Mouse (Mus musculus) liver, embryonic 14.5 days (tissue): ENCODE measurements around the gene Araf. TPM values are rescaled to one million over a fixed set of nuclear protein-coding genes. Genes with fewer than 3 reads are reported as not detected.

ENCODE experiments used
- ATAC-seq: fragments of 200-750 bp; cut with Nextera tagmentation; 2 replicates; pipeline ENCODE4 v1.8.0; 2017; ENCODE audit warnings: moderate number of reproducible peaks, mild to moderate bottlenecking, moderate library complexity; ENCODE audit not compliant: insufficient read depth
- DNase-seq, 3 experiments: peaks; one replicate each; pipeline ENCODE4 v3.0.0-alpha.2; 2012 to 2013; ENCODE audit warnings: low read depth in 3 of 3, low spot score in 3 of 3
- H3K27ac ChIP-seq: fragments of 300-500 bp; sonication (generic); 2 replicates; pipeline ENCODE4 v1.5.1; 2014; ENCODE audit warnings: moderate library complexity, mild to moderate bottlenecking, control low read depth, inconsistent platforms
- H3K27me3 ChIP-seq: fragments of 300-500 bp; sonication (generic); 2 replicates; pipeline ENCODE4 v1.6.1; 2014; ENCODE audit warnings: mild to moderate bottlenecking, low read length, moderate library complexity; ENCODE audit not compliant: control insufficient read depth, insufficient read depth
- H3K36me3 ChIP-seq: fragments of 300-500 bp; sonication (generic); replicated peaks from 2 replicates; pipeline ENCODE4 v1.6.1; 2014; ENCODE audit warnings: low read depth; ENCODE audit not compliant: control insufficient read depth, insufficient read depth
- H3K4me1 ChIP-seq, 2 experiments: fragments of 200-500 bp in 1 of 2; fragments of 300-500 bp in 1 of 2; sonication (generic) in 1 of 2; replicated peaks; 2 replicates each; pipeline ENCODE4 v1.6.1; 2012 to 2014; ENCODE audit warnings: antibody characterized with exemption in 1 of 2, inconsistent platforms in 1 of 2, low read length in 1 of 2; ENCODE audit not compliant: control insufficient read depth in 2 of 2, insufficient read depth in 2 of 2
- H3K4me2 ChIP-seq: fragments of 300-500 bp; sonication (generic); 2 replicates; pipeline ENCODE4 v1.6.1; 2014; ENCODE audit warnings: low read depth, mild to moderate bottlenecking, control low read depth, moderate library complexity
- H3K4me3 ChIP-seq, 2 experiments: fragments of 200-500 bp in 1 of 2; fragments of 300-500 bp in 1 of 2; sonication (generic) in 1 of 2; 2 replicates each; pipeline ENCODE4 v1.5.1; 2012 to 2014; ENCODE audit warnings: low read depth in 2 of 2, low read length in 2 of 2, mild to moderate bottlenecking in 2 of 2, control low read depth in 1 of 2, inconsistent platforms in 1 of 2, moderate library complexity in 1 of 2; ENCODE audit not compliant: insufficient read depth in 1 of 2
- H3K9ac ChIP-seq: fragments of 300-500 bp; sonication (generic); replicated peaks from 2 replicates; pipeline ENCODE4 v1.6.1; 2014; ENCODE audit warnings: mild to moderate bottlenecking, control low read depth, moderate library complexity
- H3K9me3 ChIP-seq: fragments of 300-500 bp; sonication (generic); 2 replicates; pipeline ENCODE4 v1.6.1; 2016; ENCODE audit warnings: low read length, mixed read lengths; ENCODE audit not compliant: control insufficient read depth
- CTCF ChIP-seq: IDR thresholded peaks from 2 replicates; pipeline ENCODE4 v1.5.1; 2016; ENCODE audit warnings: antibody characterized with exemption, low read depth, control low read depth
- EP300 ChIP-seq: IDR thresholded peaks from 2 replicates; pipeline ENCODE4 v1.6.1; 2016; ENCODE audit warnings: antibody characterized with exemption, low read depth
- WGBS: fragments of 180-500 bp; shearing (Covaris S2); extraction: QIAGEN DNeasy Blood & Tissue Kit; methylation state at CpG from one replicate; pipeline ENCODE4 v1.1.7; 2014; ENCODE audit not compliant: insufficient replicate concordance; 5-methylcytosine and 5-hydroxymethylcytosine counted together
- polyA plus RNA-seq, 2 experiments: library from polyadenylated mRNA; depleted of rRNA in 1 of 2; stranded (reverse) in 1 of 2; unstranded in 1 of 2; fragments of >200 nt; fragmentation: Nextera tagmentation in 1 of 2; extraction: Ambion mirVana in 1 of 2; gene quantifications; 2 replicates each; pipeline versions ENCODE4 v1.2.1 to v1.2.3; 2012 to 2014

Araf gene
- polyA plus RNA-seq, 2 experiments: 33.3 to 38.3 TPM

GRCm38 (mm10) chrX:20775271-20776016, 22.2 kb upstream of the Araf start:
- no peaks in the 10 kb centered on the region for H3K27me3 ChIP-seq
- no peaks in the 10 kb centered on the region for H3K9me3 ChIP-seq
- no peak overlapping the region for H3K27ac ChIP-seq
- no peak overlapping the region for H3K4me2 ChIP-seq
- WGBS: 49% methylated on average over 19 of the region's 19 CpGs
- H3K4me3 ChIP-seq: 0 out of 4 replicates have a peak overlapping the region, but pooled peaks of 1 of the 2 experiments have one; percentile 1
- H3K4me1 ChIP-seq: no peaks in the 10 kb centered on the region
- DNase-seq: no peak
- TF ChIP-seq CTCF: no peak
- TF ChIP-seq EP300: no peak
- no peak overlapping the region for H3K9ac ChIP-seq
- no peak for ATAC-seq
- H3K36me3 ChIP-seq: no peaks in the 10 kb centered on the region

- Histone ChIP-seq H3K9ac (no peak overlapping the region), H3K4me2 (no peak overlapping the region), H3K27ac (no peak overlapping the region), H3K9me3 (no peaks in the 10 kb centered on the region), H3K27me3 (no peaks in the 10 kb centered on the region), H3K4me1 (no peaks in the 10 kb centered on the region), H3K36me3 (no peaks in the 10 kb centered on the region), H3K4me3 (no peak overlapping the region)
- TF ChIP-seq EP300 (no peak), CTCF (no peak)
- DNase-seq: no peak
- ATAC-seq: no peak
These were observed 20.0 kb upstream of the Araf start for GRCm38 (mm10) chrX:20777619-20778018.

GRCm38 (mm10) chrX:20787309-20787708, 10.3 kb upstream of the Araf start:
- H3K27ac ChIP-seq: peak overlapping the region; percentile 44
- DNase-seq: peak; percentile 45 to 71 (median 50)
- H3K4me3 ChIP-seq: no peak overlapping the region
- H3K9me3 ChIP-seq: no peaks in the 10 kb centered on the region
- whole genome bisulfite sequencing: 25% methylated on average over 2 of the region's 2 CpGs
- peak; percentile 92 for ATAC-seq
- peaks cover 17 to 37% of the 10 kb centered on the region in 2 experiments for H3K4me1 ChIP-seq
- H3K9ac ChIP-seq: no peak overlapping the region; the same call in 1 of the 2 replicates
- H3K27me3 ChIP-seq: no peaks in the 10 kb centered on the region
- TF ChIP-seq CTCF: no peak
- 0 out of 2 replicates have a peak, but pooled peaks have one; percentile 45 for TF ChIP-seq EP300
- no peaks in the 10 kb centered on the region for H3K36me3 ChIP-seq
- H3K4me2 ChIP-seq: peak overlapping the region; percentile 3; the same call in 1 of the 2 replicates

GRCm38 (mm10) chrX:20792417-20792816, 5.2 kb upstream of the Araf start:
- Histone ChIP-seq H3K9ac (no peak overlapping the region), H3K27me3 (no peaks in the 10 kb centered on the region), H3K27ac (no peak overlapping the region), H3K4me3 (no peak overlapping the region), H3K9me3 (no peaks in the 10 kb centered on the region), H3K36me3 (no peaks in the 10 kb centered on the region), H3K4me1 (peaks cover 10 to 30% of the 10 kb centered on the region in 2 experiments), H3K4me2 (no peak overlapping the region)
- DNase-seq: no peak
- TF ChIP-seq CTCF: no peak
- TF ChIP-seq EP300: no peak
- ATAC-seq: no peak
- WGBS: 28% methylated on average over 3 of the region's 3 CpGs

- no peaks in the 10 kb centered on the region for H3K36me3 ChIP-seq
- WGBS: 44% methylated on average over 7 of the region's 7 CpGs
- no peak overlapping the region for H3K4me2 ChIP-seq
- H3K27ac ChIP-seq: no peak overlapping the region
- no peaks in the 10 kb centered on the region for H3K9me3 ChIP-seq
- DNase-seq: peak in 1 of 3 experiments; percentile 16
- no peak overlapping the region for H3K4me3 ChIP-seq
- ATAC-seq: no peak
- H3K4me1 ChIP-seq: peaks cover 8 to 28% of the 10 kb centered on the region in 2 experiments
- TF ChIP-seq CTCF (peak; percentile 52; the same call in 1 of the 2 replicates), EP300 (no peak)
- no peaks in the 10 kb centered on the region for H3K27me3 ChIP-seq
- no peak overlapping the region for H3K9ac ChIP-seq
These were observed 4.4 kb upstream of the Araf start for GRCm38 (mm10) chrX:20793230-20793629.
